In genomic region chr4:90917312-90918107, GRCm38 (mm10) we compare ENCODE assay signal across 16 mouse cellular contexts.
DNase-seq lines count a peak whose midpoint lies in the region; ATAC-seq and TF ChIP-seq lines count a peak whose summit lies in the region.
"Had no signal": no experiment of that assay in that cellular context is flagged by ENCODE, and none has a peak within 500 bp of the region (broad histone marks: within the 10 kb centered on the region; RNA-seq: fewer than 3 reads in every experiment).

No protein-coding gene starts in this region.

- TF ChIP-seq EP300 in heart, adult 2 months (IDR thresholded peaks at IDR 0.05; ENCODE audit: insufficient read depth, low read depth, low read length), result no peak

- no peaks in the 10 kb centered on the region for H3K27me3 ChIP-seq in forebrain, embryonic 16.5 days (replicated peaks; ENCODE audit: control insufficient read depth, insufficient read depth, low read length)
- H3K27me3 ChIP-seq in forebrain, embryonic 13.5 days, result no peaks in the 10 kb centered on the region
- H3K27me3 ChIP-seq in cerebellum, adult 2 months (ENCODE audit: control insufficient read depth, insufficient read depth, low read length), result no peaks in the 10 kb centered on the region; the same call in 1 of the 2 replicates
- no peaks in the 10 kb centered on the region for H3K27me3 ChIP-seq in heart, adult 2 months (ENCODE audit: control insufficient read depth, insufficient read depth, low read length)
- H3K27me3 ChIP-seq: limb, embryonic 15.5 days had no signal

- H3K36me3 ChIP-seq in forebrain, embryonic 16.5 days (ENCODE audit: control insufficient read depth, insufficient read depth), result no peaks in the 10 kb centered on the region
- H3K36me3 ChIP-seq in forebrain, embryonic 13.5 days (ENCODE audit: poor library complexity, severe bottlenecking), result no peaks in the 10 kb centered on the region
- H3K36me3 ChIP-seq in heart, adult 2 months (ENCODE audit: control insufficient read depth, insufficient read depth, low read length), result no peaks in the 10 kb centered on the region
- H3K36me3 ChIP-seq: limb, embryonic 15.5 days had no signal

- WGBS in forebrain, embryonic 16.5 days, result 66% methylated on average over 6 of the region's 6 CpGs
- WGBS in forebrain, embryonic 13.5 days, result 86% methylated on average over 6 of the region's 6 CpGs
- WGBS in cerebellum, adult 2 months, result 6% methylated on average over 6 of the region's 6 CpGs
- 81% methylated on average over 6 of the region's 6 CpGs for WGBS in heart, adult 2 months

- H3K4me3 ChIP-seq in forebrain, embryonic 16.5 days (replicated peaks; ENCODE audit: low read length), result no peak overlapping the region
- H3K4me3 ChIP-seq in forebrain, embryonic 13.5 days, result no peak overlapping the region
- no peak overlapping the region for H3K4me3 ChIP-seq in cerebellum, adult 2 months (replicated peaks; ENCODE audit: insufficient read depth, low read depth, low read length)
- H3K4me3 ChIP-seq in heart, adult 2 months, result no peak overlapping the region
- H3K4me3 ChIP-seq: gastrocnemius, adult 2 months; left cerebral cortex, adult 2 months; limb, embryonic 15.5 days had no signal

- peak; percentile 89 for DNase-seq in Muller cell, postnatal 12 days (ENCODE audit: inconsistent ontology term)
- DNase-seq in cerebellum, adult 2 months, result peak; percentile 40 to 79
- peak; percentile 42 to 56 for DNase-seq in layer of hippocampus, adult 8-10 months (ENCODE audit: low spot score in 2 of 2)
- no peak for DNase-seq in urinary bladder, adult 18-20 months (ENCODE audit: low spot score in 2 of 2)
- no peak for DNase-seq in thymus, postnatal 4 days
- DNase-seq in heart, adult 2 months, result no peak
- DNase-seq: adrenal gland, postnatal 10 days; gastrocnemius, adult 2 months; heart, postnatal 4 days; kidney, adult 2 months; lung, adult 2 months had no signal

- H3K79me2 ChIP-seq in heart, adult 2 months (replicated peaks; ENCODE audit: control insufficient read depth, insufficient read depth, low read length), result no peaks in the 10 kb centered on the region

- intact Hi-C loops in heart, adult 2 months (cut with DNase I), result no loop called here

- no peak for TF ChIP-seq POLR2A in cerebellum, adult 2 months (IDR thresholded peaks at IDR 0.05; ENCODE audit: borderline replicate concordance, insufficient read depth, low read length)
- no peak for TF ChIP-seq POLR2A in heart, adult 2 months (IDR thresholded peaks at IDR 0.05; ENCODE audit: insufficient read depth, low read depth, low read length)

- TF ChIP-seq CTCF in cerebellum, adult 2 months (IDR thresholded peaks at IDR 0.05; ENCODE audit: borderline replicate concordance, insufficient read depth, low read depth, low read length), result no peak
- TF ChIP-seq CTCF in heart, adult 2 months (IDR thresholded peaks at IDR 0.05), result no peak

- H3K9me3 ChIP-seq in forebrain, embryonic 16.5 days (ENCODE audit: control insufficient read depth, low read length), result no peaks in the 10 kb centered on the region
- H3K9me3 ChIP-seq in forebrain, embryonic 13.5 days (replicated peaks), result no peaks in the 10 kb centered on the region
- H3K9me3 ChIP-seq: limb, embryonic 15.5 days had no signal

- peak; percentile 74 for ATAC-seq in forebrain, embryonic 16.5 days
- ATAC-seq in forebrain, embryonic 13.5 days, result no peak

- no peak overlapping the region for H3K27ac ChIP-seq in forebrain, embryonic 16.5 days (ENCODE audit: low read length)
- H3K27ac ChIP-seq in forebrain, embryonic 13.5 days, result no peak overlapping the region
- no peak overlapping the region for H3K27ac ChIP-seq in cerebellum, adult 2 months (ENCODE audit: insufficient read depth, low read length)
- no peak overlapping the region for H3K27ac ChIP-seq in heart, adult 2 months
- H3K27ac ChIP-seq: gastrocnemius, adult 2 months; left cerebral cortex, adult 2 months; limb, embryonic 15.5 days had no signal

- no peaks in the 10 kb centered on the region for H3K4me1 ChIP-seq in forebrain, embryonic 16.5 days (replicated peaks; ENCODE audit: control insufficient read depth, insufficient read depth, low read length)
- H3K4me1 ChIP-seq in forebrain, embryonic 13.5 days, result no peaks in the 10 kb centered on the region
- peaks cover 3% of the 10 kb centered on the region; the same call in 1 of the 2 replicates for H3K4me1 ChIP-seq in cerebellum, adult 2 months (ENCODE audit: control insufficient read depth, insufficient read depth, low read length)
- no peaks in the 10 kb centered on the region for H3K4me1 ChIP-seq in heart, adult 2 months (ENCODE audit: control insufficient read depth, insufficient read depth, low read length)
- H3K4me1 ChIP-seq: limb, embryonic 15.5 days had no signal

- no peak overlapping the region for H3K4me2 ChIP-seq in forebrain, embryonic 16.5 days (ENCODE audit: low read length)
- no peak overlapping the region for H3K4me2 ChIP-seq in forebrain, embryonic 13.5 days
- H3K4me2 ChIP-seq: heart, embryonic 11.5 days; limb, embryonic 15.5 days had no signal

- no peak overlapping the region for H3K9ac ChIP-seq in forebrain, embryonic 16.5 days (replicated peaks; ENCODE audit: low read depth, low read length)
- no peak overlapping the region for H3K9ac ChIP-seq in forebrain, embryonic 13.5 days
- H3K9ac ChIP-seq in heart, adult 2 months (ENCODE audit: low read depth, low read length), result no peak overlapping the region
- H3K9ac ChIP-seq: limb, embryonic 15.5 days had no signal

Comparison
In these comparisons a context has a peak if more than half of its experiments do, and no peak if none do; other contexts are left out.
1. DNase-seq: peak in Muller cell, postnatal 12 days (single experiment), cerebellum, adult 2 months (2 of 2) and layer of hippocampus, adult 8-10 months (2 of 2); none in urinary bladder, adult 18-20 months (0 of 2), thymus, postnatal 4 days (single experiment) and heart, adult 2 months (0 of 2).